Mouse (Mus musculus): ENCODE data around the gene Zfp619.

GRCm38 (mm10) chr7:39479013-39479412 is 38.6 kb upstream of the Zfp619 start:
- TF ChIP-seq MYOD1 (IDR thresholded peaks at IDR 0.05; ENCODE audit: control insufficient read depth in 1 of 3, insufficient read length in 2 of 3, low read depth in 2 of 3) (no peak), POLR2AphosphoS2 (IDR thresholded peaks at IDR 0.05; ENCODE audit: insufficient read length, low read depth) (no peak), USF1 (IDR thresholded peaks at IDR 0.05; ENCODE audit: low read depth) (no peak), POLR2A (IDR thresholded peaks at IDR 0.05; ENCODE audit: insufficient read length, low read depth) (no peak), CEBPB (IDR thresholded peaks at IDR 0.05; ENCODE audit: insufficient read depth, poor library complexity, severe bottlenecking) (no peak), SRF (IDR thresholded peaks at IDR 0.05; ENCODE audit: control insufficient read depth, insufficient read length, low read depth) (no peak), E2F4 (IDR thresholded peaks at IDR 0.05; ENCODE audit: insufficient read depth) (no peak), TCF12 (IDR thresholded peaks at IDR 0.05; ENCODE audit: insufficient read depth, poor library complexity, severe bottlenecking) (no peak), MAX (IDR thresholded peaks at IDR 0.05; ENCODE audit: low read depth) (no peak), TCF3 (IDR thresholded peaks at IDR 0.05; ENCODE audit: insufficient read length, low read depth) (no peak), MYOG (IDR thresholded peaks at IDR 0.05; ENCODE audit: control insufficient read depth in 1 of 3, insufficient read depth in 1 of 3, insufficient read length in 2 of 3, low read depth in 2 of 3) (no peak), REST (IDR thresholded peaks at IDR 0.05; ENCODE audit: insufficient read depth, insufficient read length) (no peak)
